Mouse (Mus musculus): ENCODE results near the gene Nudt21. TPM values are rescaled to one million over a fixed set of nuclear protein-coding genes. Genes with fewer than 3 reads are reported as not detected.
A peak's percentile ranks its signal among the peaks of the same experiment; 100 is the strongest.
"Not testable (repeated sequence)": the region's sequence is repeated elsewhere in the genome, so short reads cannot be mapped to it uniquely, and the experiment has no call there.

Nudt21 gene
- polyA plus RNA-seq (2016; fragmentation: Nextera tagmentation; extraction: Ambion mirVana), result 100 and 102 TPM in 2 replicates

DNA sequence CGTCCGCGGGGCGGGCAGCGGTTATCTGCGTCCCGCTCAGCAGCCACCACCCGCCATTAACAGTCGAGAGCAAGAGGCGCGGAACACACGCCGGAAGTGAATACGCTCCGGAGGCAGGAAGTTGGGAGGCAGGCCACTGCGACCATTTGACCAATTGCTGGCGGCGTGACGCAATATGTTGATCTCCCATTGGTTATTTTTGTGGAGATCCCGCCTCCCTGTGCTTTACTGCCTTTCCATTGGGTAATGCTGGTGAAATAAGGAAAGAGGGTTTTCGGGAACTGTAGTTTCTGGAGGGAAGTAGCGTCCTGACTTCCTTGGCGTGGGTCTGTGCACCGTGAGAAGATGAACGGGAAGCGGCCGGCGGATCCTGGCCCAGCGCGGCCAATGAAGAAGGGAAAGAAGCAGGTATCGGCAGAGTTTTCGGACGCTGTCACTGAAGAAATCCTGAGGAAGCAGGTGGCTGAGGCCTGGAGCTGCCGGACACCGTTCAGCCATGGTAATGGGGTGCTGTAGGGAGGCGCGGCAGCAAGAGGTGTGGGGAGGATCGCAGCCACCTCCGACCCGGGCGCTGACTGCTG is at the start of gene Nudt21, which contains the start of gene Ogfod1:
Gene Nudt21 (minus strand): TSS at position 88 of the 581 bp plus-strand sequence.
Gene Ogfod1 (plus strand): TSS at position 255 of the 581 bp plus-strand sequence.
- ATAC-seq, result peak; percentile 96
- Histone ChIP-seq H3K27me3 (replicated peaks) (no peaks in the 10 kb centered on the region), H3K4me2 (peak within 1 kb of the TSS; percentile 86), H3K27ac (peak within 1 kb of the TSS; percentile 86), H3K9me3 (replicated peaks) (no peaks in the 10 kb centered on the region), H3K36me3 (peaks cover 17% of the 10 kb centered on the region), H3K4me1 (peaks cover 47% of the 10 kb centered on the region), H3K9ac (peak within 1 kb of the TSS; percentile 78), H3K4me3 (peak within 1 kb of the TSS; percentile 81)
- WGBS (ENCODE audit: insufficient replicate concordance), result under 1% methylated on average over 41 of the region's 41 CpGs

DNA sequence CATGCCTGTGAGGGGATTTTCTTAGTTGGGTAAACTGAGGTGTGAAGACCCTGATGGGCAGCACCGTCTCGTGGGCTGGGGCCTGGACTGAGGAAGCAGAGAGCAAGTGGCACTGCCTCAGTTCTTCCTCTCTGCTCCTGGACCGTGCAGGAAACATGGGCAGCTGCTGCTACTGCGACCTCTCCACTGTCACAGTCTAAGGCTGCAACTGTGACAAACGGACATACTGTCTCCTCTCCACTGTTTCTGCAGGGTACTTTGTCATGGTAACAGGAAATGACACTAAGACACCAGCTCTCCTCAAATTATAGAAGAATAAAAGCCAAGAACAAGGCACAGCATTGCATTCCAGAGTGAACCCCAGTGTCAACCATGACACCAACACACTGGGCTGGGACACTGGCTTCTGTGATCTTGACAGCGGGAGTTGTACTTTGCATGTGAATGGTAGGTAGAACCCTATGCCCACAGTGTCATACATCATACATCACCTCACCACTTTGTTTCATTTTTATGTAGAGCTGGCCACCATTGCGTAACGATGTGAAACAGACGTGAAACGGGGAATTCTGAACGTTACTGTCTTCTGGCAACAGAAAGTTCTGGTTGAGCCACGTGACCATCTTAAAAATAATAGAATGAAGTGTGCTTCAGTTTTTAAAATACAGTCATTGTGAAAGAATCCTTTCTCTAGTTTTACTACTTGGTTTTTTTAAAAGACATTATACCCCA is 39.8 kb upstream of the Nudt21 start:
- 67% methylated on average over 12 of the region's 12 CpGs for WGBS (ENCODE audit: insufficient replicate concordance)
- Histone ChIP-seq H3K4me2 (no peak overlapping the region), H3K27ac (no peak overlapping the region), H3K9ac (no peak overlapping the region), H3K4me1 (no peaks in the 10 kb centered on the region), H3K4me3 (no peak overlapping the region), H3K9me3 (replicated peaks) (no peaks in the 10 kb centered on the region), H3K27me3 (replicated peaks) (no peaks in the 10 kb centered on the region), H3K36me3 (no peaks in the 10 kb centered on the region)
- no peak for ATAC-seq

DNA sequence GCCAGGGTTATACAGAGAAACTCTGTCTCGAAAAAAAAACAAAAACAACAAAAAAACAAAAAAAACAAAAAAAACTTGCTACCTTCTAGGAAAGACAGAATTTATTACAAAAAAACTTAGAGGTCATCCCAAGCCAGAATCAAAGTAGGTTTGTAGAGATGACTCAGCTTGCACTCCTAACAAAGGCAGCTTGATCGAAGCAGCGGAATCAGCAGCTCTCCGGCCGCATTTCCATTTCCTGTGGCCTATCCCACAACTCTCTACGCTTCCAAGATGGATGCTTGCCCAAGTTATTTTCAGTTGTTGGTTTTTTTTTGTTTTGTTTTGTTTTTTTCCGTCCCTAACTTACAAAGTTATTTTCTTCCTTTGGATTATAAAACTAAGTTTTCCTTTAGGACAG is 32.0 kb upstream of the Nudt21 start:
- Histone ChIP-seq H3K27ac (no peak overlapping the region), H3K4me1 (peaks cover 7% of the 10 kb centered on the region), H3K4me3 (no peak overlapping the region), H3K4me2 (no peak overlapping the region), H3K9me3 (replicated peaks) (no peaks in the 10 kb centered on the region), H3K9ac (no peak overlapping the region), H3K27me3 (replicated peaks) (no peaks in the 10 kb centered on the region), H3K36me3 (peaks cover 33% of the 10 kb centered on the region)
- ATAC-seq, result no peak
- WGBS (ENCODE audit: insufficient replicate concordance), result 86% methylated on average over 7 of the region's 7 CpGs

DNA sequence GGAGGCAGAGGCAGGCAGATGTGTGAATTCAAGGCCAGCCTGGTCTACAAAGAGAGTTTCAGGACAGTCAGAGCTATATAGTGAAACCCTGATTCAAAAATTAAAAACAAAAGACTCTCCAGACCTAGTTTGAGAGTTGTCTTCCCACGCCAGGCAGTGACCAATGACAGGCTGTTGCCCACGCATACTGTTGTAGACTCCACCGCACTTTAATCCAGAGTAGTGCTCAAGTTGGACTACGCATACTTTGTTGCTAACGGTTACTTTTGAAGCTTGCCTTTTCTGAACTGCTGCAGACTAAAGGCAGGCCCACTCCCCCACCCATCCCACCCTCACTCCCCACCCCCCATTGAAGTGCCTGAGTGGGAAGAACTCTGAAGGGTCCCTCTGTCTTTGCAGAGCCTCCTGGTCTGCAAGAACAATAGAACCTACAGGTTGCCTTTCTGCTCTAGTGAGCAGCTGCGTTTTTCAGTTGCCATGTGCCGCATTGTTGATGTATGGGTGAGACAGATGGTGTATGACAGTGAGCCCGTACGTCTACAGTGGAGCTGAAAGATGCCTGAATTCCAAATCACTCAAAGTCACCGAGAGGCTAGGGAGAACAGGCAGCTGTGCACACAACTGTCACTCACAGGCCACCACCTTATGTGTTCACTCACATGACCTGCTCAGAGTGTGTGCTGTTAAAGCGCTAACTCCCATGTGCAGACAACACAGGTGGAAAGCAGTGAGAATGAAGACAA is 29.5 kb upstream of the Nudt21 start:
- Histone ChIP-seq H3K9ac (no peak overlapping the region), H3K4me3 (no peak overlapping the region), H3K4me2 (no peak overlapping the region), H3K27ac (no peak overlapping the region), H3K27me3 (replicated peaks) (no peaks in the 10 kb centered on the region), H3K9me3 (replicated peaks) (no peaks in the 10 kb centered on the region), H3K36me3 (peaks cover 55% of the 10 kb centered on the region), H3K4me1 (peaks cover 7% of the 10 kb centered on the region)
- WGBS (ENCODE audit: insufficient replicate concordance), result 88% methylated on average over 11 of the region's 11 CpGs
- ATAC-seq, result no peak

DNA sequence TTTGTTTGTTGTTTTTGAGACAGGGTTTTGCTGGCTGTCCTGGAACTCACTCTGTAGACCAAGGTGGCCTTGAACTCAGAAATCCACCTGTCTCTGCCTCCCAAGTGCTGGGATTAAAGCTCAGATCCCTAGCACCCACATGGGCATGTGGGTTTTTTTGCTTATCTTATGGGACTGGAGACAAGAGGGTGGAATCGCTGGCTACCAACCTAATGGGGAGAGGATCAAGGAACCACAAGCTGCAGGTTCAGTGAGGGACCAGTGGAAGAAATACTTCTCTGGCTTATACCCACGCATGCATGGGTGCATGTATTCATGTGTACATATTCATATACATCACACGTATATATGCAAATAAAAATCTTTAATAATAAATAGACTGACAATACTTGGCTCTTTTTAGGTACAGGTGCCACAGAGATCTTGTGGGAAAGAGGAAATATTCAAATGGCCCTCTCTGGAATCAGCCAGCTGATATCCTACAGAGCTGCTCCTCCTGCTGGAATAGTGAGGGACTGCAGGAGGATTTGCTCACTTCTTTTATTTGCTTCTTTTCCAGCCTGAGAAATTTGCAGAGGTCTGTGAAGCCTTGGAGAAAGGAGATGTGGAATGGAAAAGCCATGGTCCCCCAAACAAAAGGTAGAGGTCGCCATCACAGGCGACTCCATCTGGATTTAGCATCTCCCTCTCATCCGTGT is 20.5 kb upstream of the Nudt21 start:
- Histone ChIP-seq H3K4me2 (no peak overlapping the region), H3K9ac (no peak overlapping the region), H3K27ac (no peak overlapping the region), H3K4me3 (no peak overlapping the region), H3K36me3 (peaks cover 83% of the 10 kb centered on the region), H3K4me1 (no peaks in the 10 kb centered on the region), H3K9me3 (replicated peaks) (no peaks in the 10 kb centered on the region), H3K27me3 (replicated peaks) (no peaks in the 10 kb centered on the region)
- WGBS (ENCODE audit: insufficient replicate concordance), result 58% methylated on average over 6 of the region's 6 CpGs
- no peak for ATAC-seq

DNA sequence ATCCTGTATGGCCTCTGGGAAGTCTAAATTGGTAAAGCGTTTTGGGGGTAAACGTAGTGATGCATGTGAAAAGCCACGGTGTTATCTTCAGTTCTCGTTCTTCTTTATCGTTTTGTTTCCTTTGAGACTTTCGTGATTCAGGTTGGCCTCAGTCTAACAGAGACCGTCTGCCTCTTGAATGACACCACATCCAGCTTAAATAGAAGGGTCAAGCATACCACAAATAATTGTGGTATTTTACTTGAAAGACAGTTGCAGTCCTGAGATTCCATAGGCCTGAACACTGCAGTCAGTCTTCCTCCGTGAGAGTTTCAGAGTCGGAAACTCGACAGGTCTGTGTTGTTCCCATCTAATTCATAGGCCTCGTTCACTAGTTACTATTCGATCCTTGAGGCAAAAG is 15.9 kb upstream of the Nudt21 start:
- 80% methylated on average over 12 of the region's 12 CpGs for WGBS (ENCODE audit: insufficient replicate concordance)
- ATAC-seq, result no peak
- Histone ChIP-seq H3K36me3 (peaks cover 57% of the 10 kb centered on the region), H3K9me3 (replicated peaks) (no peaks in the 10 kb centered on the region), H3K27me3 (replicated peaks) (no peaks in the 10 kb centered on the region), H3K27ac (no peak overlapping the region), H3K4me1 (no peaks in the 10 kb centered on the region), H3K4me3 (no peak overlapping the region), H3K4me2 (no peak overlapping the region), H3K9ac (no peak overlapping the region)

DNA sequence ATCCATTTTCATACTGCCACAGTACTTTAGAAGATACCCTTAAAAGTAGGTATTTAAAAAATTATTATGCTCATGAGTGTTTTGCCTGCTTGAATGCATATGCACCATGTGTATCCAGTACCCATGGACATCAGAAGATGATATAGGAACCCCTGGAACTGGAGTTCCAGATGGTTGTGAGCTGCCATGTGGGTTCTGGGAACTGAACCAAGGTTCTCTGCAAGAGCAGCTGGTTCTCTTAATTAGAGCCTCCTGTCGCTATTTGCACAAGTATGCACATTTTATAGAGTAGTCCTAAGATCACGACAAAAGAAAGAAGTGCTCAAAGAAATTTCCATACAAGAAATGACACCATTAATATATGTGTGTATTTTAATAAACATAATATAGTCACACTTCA is 11.0 kb upstream of the Nudt21 start:
- no peak overlapping the region for H3K9ac ChIP-seq
- no peak for ATAC-seq
- H3K4me3 ChIP-seq, result no peak overlapping the region
- H3K4me2 ChIP-seq, result no peak overlapping the region
- H3K9me3 ChIP-seq (replicated peaks), result no peaks in the 10 kb centered on the region
- H3K27ac ChIP-seq, result no peak overlapping the region
- H3K4me1 ChIP-seq, result no peaks in the 10 kb centered on the region
- H3K36me3 ChIP-seq, result peaks cover 21% of the 10 kb centered on the region
- WGBS (ENCODE audit: insufficient replicate concordance), result 80% methylated on average over 2 of the region's 2 CpGs
- no peaks in the 10 kb centered on the region for H3K27me3 ChIP-seq (replicated peaks)

DNA sequence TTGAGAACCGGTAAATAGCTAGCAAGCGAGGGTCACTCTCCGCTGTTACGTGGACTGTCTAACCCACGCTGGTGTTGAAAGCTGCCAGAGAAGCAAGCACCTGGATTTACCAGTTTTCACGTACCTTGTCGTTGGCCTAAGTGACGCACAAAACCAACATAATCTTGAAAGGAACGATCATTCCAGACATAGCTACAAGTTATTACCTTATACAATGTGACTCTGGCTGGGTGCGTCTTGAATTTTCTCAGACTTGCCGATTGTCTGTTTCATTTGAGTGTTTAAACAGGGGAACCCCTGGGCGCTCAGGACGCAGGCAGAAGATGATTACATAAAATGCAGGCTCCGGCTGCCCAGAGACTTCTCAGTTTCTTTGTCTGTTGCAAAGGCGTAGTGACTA is 975 bp upstream of the Nudt21 start:
- Histone ChIP-seq H3K4me2 (peak overlapping the region; percentile 86), H3K4me3 (peak overlapping the region; percentile 81), H3K36me3 (peaks cover 13% of the 10 kb centered on the region), H3K4me1 (peaks cover 42% of the 10 kb centered on the region), H3K27ac (peak overlapping the region; percentile 68), H3K27me3 (replicated peaks) (no peaks in the 10 kb centered on the region), H3K9me3 (replicated peaks) (no peaks in the 10 kb centered on the region), H3K9ac (peak overlapping the region; percentile 75)
- WGBS (ENCODE audit: insufficient replicate concordance), result 6% methylated on average over 15 of the region's 15 CpGs
- no peak for ATAC-seq

DNA sequence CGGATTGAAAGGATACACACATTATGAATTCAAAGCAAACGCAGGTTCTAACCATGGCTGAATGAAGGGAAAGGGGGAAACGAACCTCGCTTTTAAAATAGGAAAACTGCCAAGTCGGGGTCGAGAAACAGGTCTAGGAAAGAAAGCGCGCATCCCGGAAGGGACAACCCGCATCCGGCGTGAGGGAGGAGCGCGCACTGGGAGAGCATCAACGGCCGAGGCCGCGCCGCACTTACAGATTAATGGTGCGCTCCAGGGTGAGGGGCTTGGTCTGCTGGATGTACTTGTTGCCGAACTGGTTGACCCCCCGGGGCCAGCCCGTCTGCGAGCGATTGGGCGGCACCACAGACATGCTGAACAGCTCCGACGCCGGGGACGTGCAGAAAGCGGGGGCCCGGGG is 290 bp downstream of the Nudt21 start:
- not testable (repeated sequence) for H3K9me3 ChIP-seq (replicated peaks); H3K27me3 ChIP-seq (replicated peaks)
- Histone ChIP-seq H3K9ac (peak overlapping the region; percentile 78), H3K4me3 (peak overlapping the region; percentile 81), H3K27ac (peak overlapping the region; percentile 86), H3K4me1 (peaks cover 47% of the 10 kb centered on the region), H3K36me3 (peaks cover 22% of the 10 kb centered on the region), H3K4me2 (peak overlapping the region; percentile 86)
- ATAC-seq, result peak; percentile 85
- WGBS (ENCODE audit: insufficient replicate concordance), result under 1% methylated on average over 22 of the region's 32 CpGs

DNA sequence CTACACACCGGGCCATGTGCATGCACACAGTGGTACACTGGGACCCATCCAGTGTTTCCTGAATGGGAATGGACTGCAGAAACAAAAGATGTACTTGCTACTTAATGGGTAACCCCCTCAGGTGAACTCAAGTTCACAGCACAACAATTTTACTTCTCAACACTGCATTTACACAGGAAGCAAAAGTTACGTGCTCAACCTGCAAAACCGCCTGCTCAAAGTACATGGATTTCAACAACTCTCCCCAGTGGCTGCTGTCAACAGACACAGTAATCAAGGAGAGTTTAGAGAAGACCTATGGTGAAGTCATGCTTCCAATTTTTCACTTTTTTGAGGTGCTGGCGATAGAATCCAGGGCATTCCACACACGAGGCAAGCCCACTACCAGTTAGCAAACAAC is 1.6 kb downstream of the Nudt21 start:
- peak overlapping the region; percentile 81 for H3K4me3 ChIP-seq
- no peaks in the 10 kb centered on the region for H3K27me3 ChIP-seq (replicated peaks)
- ATAC-seq, result no peak
- peak overlapping the region; percentile 86 for H3K4me2 ChIP-seq
- no peaks in the 10 kb centered on the region for H3K9me3 ChIP-seq (replicated peaks)
- peaks cover 47% of the 10 kb centered on the region for H3K4me1 ChIP-seq
- WGBS (ENCODE audit: insufficient replicate concordance), result 58% methylated on average over 5 of the region's 5 CpGs
- H3K9ac ChIP-seq, result peak overlapping the region; percentile 78
- 0 out of 2 replicates have a peak overlapping the region, but pooled peaks have one; percentile 10 for H3K27ac ChIP-seq
- peaks cover 29% of the 10 kb centered on the region for H3K36me3 ChIP-seq

DNA sequence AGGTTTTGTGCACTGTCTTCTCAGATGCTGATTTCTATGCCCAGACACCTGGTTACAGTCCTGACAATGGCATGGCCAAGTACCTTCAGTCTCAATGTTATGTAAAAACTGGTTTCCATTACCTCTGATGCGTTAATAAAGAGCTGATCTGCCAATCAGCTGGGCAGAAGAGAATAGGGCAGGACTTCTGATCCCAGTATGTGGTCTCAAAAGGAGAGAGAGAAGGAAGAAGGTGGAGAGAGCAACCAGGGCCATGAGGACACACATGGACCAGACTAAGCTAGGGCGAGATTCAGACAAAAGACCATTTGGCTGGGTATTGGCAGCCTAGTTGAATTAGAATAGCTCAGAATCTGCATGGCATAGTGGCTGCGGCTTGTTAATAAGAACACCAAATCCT is 3.2 kb downstream of the Nudt21 start:
- Histone ChIP-seq H3K9ac (peak overlapping the region; percentile 39), H3K4me2 (peak overlapping the region; percentile 86), H3K9me3 (replicated peaks) (no peaks in the 10 kb centered on the region), H3K36me3 (peaks cover 39% of the 10 kb centered on the region), H3K27ac (no peak overlapping the region), H3K4me1 (peaks cover 47% of the 10 kb centered on the region), H3K27me3 (replicated peaks) (no peaks in the 10 kb centered on the region), H3K4me3 (no peak overlapping the region)
- 83% methylated on average over 3 of the region's 3 CpGs for WGBS (ENCODE audit: insufficient replicate concordance)
- ATAC-seq, result no peak
